ENCODE assay signal across 8 mouse cellular contexts in genomic region chr2:144333138-144333842, GRCm38 (mm10). TPM values are rescaled to one million over a fixed set of nuclear protein-coding genes. Genes with fewer than 3 reads are reported as not detected.
DNase-seq lines count a peak whose midpoint lies in the region; ATAC-seq and TF ChIP-seq lines count a peak whose summit lies in the region.
"Had no signal": no experiment of that assay in that cellular context is flagged by ENCODE, and none has a peak within 500 bp of the region (broad histone marks: within the 10 kb centered on the region; RNA-seq: fewer than 3 reads in every experiment).

No protein-coding gene starts in this region.

- H3K36me3 ChIP-seq in hindbrain, postnatal 0 days (ENCODE audit: insufficient read depth, low read length) = no peaks in the 10 kb centered on the region
- no peaks in the 10 kb centered on the region for H3K36me3 ChIP-seq in lung, embryonic 16.5 days (ENCODE audit: control insufficient read depth, insufficient read depth, low read length)
- H3K36me3 ChIP-seq in small intestine, adult 2 months (ENCODE audit: control insufficient read depth, insufficient read depth, low read length) = no peaks in the 10 kb centered on the region
- H3K36me3 ChIP-seq in thymus, adult 2 months (ENCODE audit: control insufficient read depth, insufficient read depth, low read length) = no peaks in the 10 kb centered on the region

- H3K27me3 ChIP-seq in hindbrain, postnatal 0 days (ENCODE audit: insufficient read depth, low read length) = peaks cover 44% of the 10 kb centered on the region
- H3K27me3 ChIP-seq in lung, embryonic 16.5 days (ENCODE audit: control insufficient read depth, insufficient read depth, low read depth, low read length) = peaks cover 43% of the 10 kb centered on the region
- 0 out of 2 replicates have a peak, but pooled peaks cover 2% of the 10 kb centered on the region for H3K27me3 ChIP-seq in small intestine, adult 2 months (ENCODE audit: control insufficient read depth, insufficient read depth, low read length)
- H3K27me3 ChIP-seq in thymus, adult 2 months (ENCODE audit: control insufficient read depth, insufficient read depth, low read length) = peaks cover 25% of the 10 kb centered on the region

- peak; percentile 50 for TF ChIP-seq CTCF in hindbrain, postnatal 0 days (IDR thresholded peaks at IDR 0.05; ENCODE audit: low read depth)
- TF ChIP-seq CTCF in small intestine, adult 2 months (IDR thresholded peaks at IDR 0.05; ENCODE audit: extremely low read depth, insufficient read length, insufficient replicate concordance, low read depth, low read length) = peak; percentile 32; the same call in 1 of the 2 replicates
- TF ChIP-seq CTCF in thymus, adult 2 months (IDR thresholded peaks at IDR 0.05; ENCODE audit: borderline replicate concordance, control insufficient read depth, extremely low read depth, insufficient read depth, low read length, poor library complexity) = no peak

- H3K4me2 ChIP-seq in hindbrain, postnatal 0 days (ENCODE audit: low read depth, low read length) = peak overlapping the region; percentile 72
- H3K4me2 ChIP-seq in lung, embryonic 16.5 days (ENCODE audit: low read depth, low read length) = peak overlapping the region; percentile 97

- peaks cover 13% of the 10 kb centered on the region; the same call in 1 of the 2 replicates for H3K4me1 ChIP-seq in hindbrain, postnatal 0 days (ENCODE audit: insufficient read depth, low read length)
- peaks cover 18% of the 10 kb centered on the region for H3K4me1 ChIP-seq in lung, embryonic 16.5 days (replicated peaks; ENCODE audit: control insufficient read depth, insufficient read depth, low read length)
- peaks cover 7% of the 10 kb centered on the region for H3K4me1 ChIP-seq in small intestine, adult 2 months (ENCODE audit: control insufficient read depth, insufficient read depth, insufficient read length, low read length)
- 0 out of 2 replicates have a peak, but pooled peaks cover 6% of the 10 kb centered on the region for H3K4me1 ChIP-seq in thymus, adult 2 months (replicated peaks; ENCODE audit: control insufficient read depth, insufficient read depth, low read length)

- H3K9me3 ChIP-seq in hindbrain, postnatal 0 days (ENCODE audit: low read length) = no peaks in the 10 kb centered on the region
- no peaks in the 10 kb centered on the region for H3K9me3 ChIP-seq in lung, embryonic 16.5 days (ENCODE audit: control insufficient read depth, low read length)

- 7% methylated on average over 28 of the region's 28 CpGs for WGBS in hindbrain, postnatal 0 days
- WGBS in lung, embryonic 16.5 days = 8% methylated on average over 28 of the region's 28 CpGs
- WGBS in small intestine, adult 2 months = 9% methylated on average over 28 of the region's 28 CpGs
- WGBS in thymus, adult 2 months = 14% methylated on average over 28 of the region's 28 CpGs

- no peak overlapping the region for H3K9ac ChIP-seq in hindbrain, postnatal 0 days (replicated peaks; ENCODE audit: low read length)
- peak overlapping the region; percentile 41; the same call in 1 of the 2 replicates for H3K9ac ChIP-seq in lung, embryonic 16.5 days (ENCODE audit: low read length)

- no peak overlapping the region for H3K27ac ChIP-seq in hindbrain, postnatal 0 days
- no peak overlapping the region for H3K27ac ChIP-seq in lung, embryonic 16.5 days (ENCODE audit: low read length)
- H3K27ac ChIP-seq in small intestine, adult 2 months (ENCODE audit: insufficient read depth, low read depth, low read length) = no peak overlapping the region
- no peak overlapping the region for H3K27ac ChIP-seq in thymus, adult 2 months (ENCODE audit: control insufficient read depth, insufficient read depth, low read length)

- ATAC-seq in hindbrain, postnatal 0 days = no peak
- no peak for ATAC-seq in lung, embryonic 16.5 days (ENCODE audit: low read depth)

- no peak for TF ChIP-seq POLR2A in small intestine, adult 2 months (IDR thresholded peaks at IDR 0.05; ENCODE audit: low read depth, low read length)
- TF ChIP-seq POLR2A in thymus, adult 2 months (IDR thresholded peaks at IDR 0.05; ENCODE audit: control insufficient read depth, extremely low read depth, insufficient read depth, low read length, poor library complexity) = no peak

- DNase-seq in left cerebral cortex, adult 18-20 months (ENCODE audit: low spot score in 2 of 2) = peak; percentile 39 to 51
- DNase-seq in left cerebral cortex, adult 11 months (ENCODE audit: low spot score) = no peak
- DNase-seq in embryo, embryonic 9.5 days (ENCODE audit: extremely low spot score) = peak; percentile 62
- DNase-seq in hindbrain, postnatal 0 days (ENCODE audit: low spot score) = peak; percentile 9
- DNase-seq in thymus, adult 2 months = no peak

- peak overlapping the region; percentile 15 for H3K4me3 ChIP-seq in hindbrain, postnatal 0 days (ENCODE audit: low read length)
- peak overlapping the region; percentile 62 for H3K4me3 ChIP-seq in lung, embryonic 16.5 days (ENCODE audit: low read length)
- peak overlapping the region; percentile 54 for H3K4me3 ChIP-seq in small intestine, adult 2 months (ENCODE audit: low read depth, low read length)
- H3K4me3 ChIP-seq in thymus, adult 2 months (ENCODE audit: control insufficient read depth, insufficient read depth, low read length) = no peak overlapping the region

RNA-seq across cellular contexts. Expression of gene Ovol2, which starts 1.3 kb away (rescaled TPM):
- total RNA-seq in left cerebral cortex, adult 18-20 months (2021) = 10 to 100 TPM in 1 of 2 experiments, 1 to 10 TPM in 1; 9.8 to 11.1 TPM
- total RNA-seq in hindbrain, postnatal 0 days (2014; rRNA removed) = not detected in 2 replicates
- 0.09 TPM in 1 of 2 replicates, not detected in the other for polyA plus RNA-seq in hindbrain, postnatal 0 days (2015; fragmentation: Nextera tagmentation; extraction: Ambion mirVana)
- polyA plus RNA-seq in lung, embryonic 16.5 days (2015; fragmentation: Nextera tagmentation; extraction: Ambion mirVana) = 3.7 and 4.1 TPM in 2 replicates
- polyA plus RNA-seq in small intestine, adult 2 months (2012; rRNA removed) = 34.2 and 51.5 TPM in 2 replicates
- polyA plus RNA-seq in thymus, adult 2 months (2012; rRNA removed) = 0.71 and 0.93 TPM in 2 replicates
- total RNA-seq: adrenal gland, adult 18-20 months had no signal

RNA-seq across cellular contexts. Expression of gene Kat14, which starts 35.5 kb away (rescaled TPM):
- 10 to 100 TPM; 38.0 to 39.6 TPM for total RNA-seq in left cerebral cortex, adult 18-20 months (2021)
- 22.7 and 23.5 TPM in 2 replicates for total RNA-seq in hindbrain, postnatal 0 days (2014; rRNA removed)
- 18.6 and 22.5 TPM in 2 replicates for polyA plus RNA-seq in hindbrain, postnatal 0 days (2015; fragmentation: Nextera tagmentation; extraction: Ambion mirVana)
- 36.4 and 36.9 TPM in 2 replicates for polyA plus RNA-seq in lung, embryonic 16.5 days (2015; fragmentation: Nextera tagmentation; extraction: Ambion mirVana)
- polyA plus RNA-seq in small intestine, adult 2 months (2012; rRNA removed) = 16.8 and 28.1 TPM in 2 replicates
- polyA plus RNA-seq in thymus, adult 2 months (2012; rRNA removed) = 30.2 and 34.8 TPM in 2 replicates

RNA-seq across cellular contexts. Expression of gene Pet117, which starts 35.5 kb away (rescaled TPM):
- total RNA-seq in left cerebral cortex, adult 18-20 months (2021) = 10 to 100 TPM in 1 of 2 experiments, 1 to 10 TPM in 1; 3.2 to 11.0 TPM
- total RNA-seq in hindbrain, postnatal 0 days (2014; rRNA removed) = 2.4 TPM in 1 of 2 replicates, not detected in the other
- 2.8 and 3.1 TPM in 2 replicates for polyA plus RNA-seq in hindbrain, postnatal 0 days (2015; fragmentation: Nextera tagmentation; extraction: Ambion mirVana)
- 2.4 and 4.1 TPM in 2 replicates for polyA plus RNA-seq in lung, embryonic 16.5 days (2015; fragmentation: Nextera tagmentation; extraction: Ambion mirVana)
- polyA plus RNA-seq in small intestine, adult 2 months (2012; rRNA removed) = not detected in 2 replicates
- polyA plus RNA-seq in thymus, adult 2 months (2012; rRNA removed) = not detected in 2 replicates

Comparison
In these comparisons a context has a peak if more than half of its experiments do, and no peak if none do; other contexts are left out.
1. DNase-seq: peak in left cerebral cortex, adult 18-20 months (2 of 2), embryo, embryonic 9.5 days (single experiment) and hindbrain, postnatal 0 days (single experiment); none in left cerebral cortex, adult 11 months (single experiment) and thymus, adult 2 months (single experiment).